Mouse (Mus musculus) spleen, adult 2 months (tissue): ENCODE measurements around the gene Zdhhc5. TPM values are rescaled to one million over a fixed set of nuclear protein-coding genes. Genes with fewer than 3 reads are reported as not detected.

Experiments
- DNase-seq, 2 experiments: peaks; one replicate each; pipeline versions ENCODE4 v3.0.0 to v3.0.0-alpha.2; 2012 to 2021; ENCODE audit warnings: low spot score in 2 of 2, low read depth in 1 of 2
- H3K27ac ChIP-seq: fragments of 200-500 bp; 2 replicates; pipeline ENCODE4 v1.5.1; 2012; ENCODE audit warnings: low read length, inconsistent platforms; ENCODE audit not compliant: insufficient read depth
- H3K27me3 ChIP-seq: fragments of 200-500 bp; 2 replicates; pipeline ENCODE4 v1.6.1; 2012; ENCODE audit warnings: mild to moderate bottlenecking, moderate library complexity, low read length, inconsistent platforms; ENCODE audit not compliant: control insufficient read depth, insufficient read depth
- H3K36me3 ChIP-seq: fragments of 200-500 bp; 2 replicates; pipeline ENCODE4 v1.6.1; 2012; ENCODE audit warnings: mild to moderate bottlenecking, low read length, inconsistent platforms; ENCODE audit not compliant: control insufficient read depth, insufficient read depth
- H3K4me1 ChIP-seq: fragments of 200-500 bp; 2 replicates; pipeline ENCODE4 v1.6.1; 2011; ENCODE audit warnings: inconsistent platforms; ENCODE audit not compliant: control insufficient read depth, insufficient read depth, insufficient read length
- H3K4me3 ChIP-seq: fragments of 200-500 bp; 2 replicates; pipeline ENCODE4 v1.5.1; 2011; ENCODE audit warnings: mild to moderate bottlenecking, inconsistent platforms; ENCODE audit not compliant: insufficient read depth, insufficient read length; ENCODE audit errors: extremely low read depth
- CTCF ChIP-seq: fragments of 200-500 bp; IDR thresholded peaks from 2 replicates; pipeline ENCODE4 v1.5.1; 2011; ENCODE audit warnings: mild to moderate bottlenecking, inconsistent platforms; ENCODE audit not compliant: insufficient read depth, insufficient read length, insufficient replicate concordance; ENCODE audit errors: extremely low read depth
- POLR2A ChIP-seq: fragments of 200-500 bp; IDR thresholded peaks from 2 replicates; pipeline ENCODE4 v1.6.1; 2011; ENCODE audit warnings: low read depth, low read length, inconsistent platforms
- WGBS: fragments of 180-500 bp; shearing (Covaris S2); methylation state at CpG from one replicate; pipeline ENCODE4 v1.1.7; 2018; 5-methylcytosine and 5-hydroxymethylcytosine counted together
- polyA plus RNA-seq: library from polyadenylated mRNA; depleted of rRNA; stranded (reverse); fragments of >200 nt; gene quantifications from 2 replicates; pipeline ENCODE4 v1.2.3, GENCODE M21; 2012

The Zdhhc5 gene
- polyA plus RNA-seq, 1 experiment, result 24.2 TPM

DNA sequence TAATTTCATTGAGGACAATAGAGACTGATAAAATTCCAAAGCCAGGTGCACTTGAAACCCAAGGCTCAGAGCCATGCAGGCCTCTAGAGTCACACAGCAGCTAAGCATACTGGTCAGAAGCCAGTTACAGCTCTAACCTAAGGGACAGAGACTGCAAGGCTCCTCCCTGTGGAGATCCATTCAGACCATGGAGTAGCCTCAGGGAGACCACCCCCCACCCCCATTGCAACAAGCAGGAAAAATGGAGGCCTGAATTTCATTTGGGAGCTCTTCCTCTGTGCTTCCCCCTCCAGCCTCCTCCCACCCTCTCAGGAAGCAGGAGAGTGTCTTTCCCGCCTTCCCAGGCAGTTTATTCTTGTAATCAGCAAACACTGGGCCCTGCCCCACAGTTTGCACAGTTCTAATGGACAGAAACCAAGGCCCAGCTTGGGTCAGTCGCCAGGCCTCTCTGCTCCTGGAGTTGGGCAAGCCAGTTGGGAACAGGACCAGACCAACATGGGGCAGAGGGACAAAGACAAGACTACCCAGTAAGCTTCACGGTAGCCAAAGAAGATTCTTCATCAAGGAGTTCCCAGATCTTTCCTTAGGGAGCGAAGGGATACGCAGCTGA is 27.0 kb upstream of the Zdhhc5 start:
- no peak for DNase-seq
- H3K27me3 ChIP-seq, result peaks cover 16% of the 10 kb centered on the region
- no peaks in the 10 kb centered on the region for H3K36me3 ChIP-seq
- TF ChIP-seq POLR2A (no peak), CTCF (no peak)
- H3K27ac ChIP-seq, result no peak overlapping the region
- H3K4me3 ChIP-seq, result no peak overlapping the region
- 84% methylated on average over 5 of the region's 5 CpGs for WGBS
- peaks cover 10% of the 10 kb centered on the region; the same call in 1 of the 2 replicates for H3K4me1 ChIP-seq

DNA sequence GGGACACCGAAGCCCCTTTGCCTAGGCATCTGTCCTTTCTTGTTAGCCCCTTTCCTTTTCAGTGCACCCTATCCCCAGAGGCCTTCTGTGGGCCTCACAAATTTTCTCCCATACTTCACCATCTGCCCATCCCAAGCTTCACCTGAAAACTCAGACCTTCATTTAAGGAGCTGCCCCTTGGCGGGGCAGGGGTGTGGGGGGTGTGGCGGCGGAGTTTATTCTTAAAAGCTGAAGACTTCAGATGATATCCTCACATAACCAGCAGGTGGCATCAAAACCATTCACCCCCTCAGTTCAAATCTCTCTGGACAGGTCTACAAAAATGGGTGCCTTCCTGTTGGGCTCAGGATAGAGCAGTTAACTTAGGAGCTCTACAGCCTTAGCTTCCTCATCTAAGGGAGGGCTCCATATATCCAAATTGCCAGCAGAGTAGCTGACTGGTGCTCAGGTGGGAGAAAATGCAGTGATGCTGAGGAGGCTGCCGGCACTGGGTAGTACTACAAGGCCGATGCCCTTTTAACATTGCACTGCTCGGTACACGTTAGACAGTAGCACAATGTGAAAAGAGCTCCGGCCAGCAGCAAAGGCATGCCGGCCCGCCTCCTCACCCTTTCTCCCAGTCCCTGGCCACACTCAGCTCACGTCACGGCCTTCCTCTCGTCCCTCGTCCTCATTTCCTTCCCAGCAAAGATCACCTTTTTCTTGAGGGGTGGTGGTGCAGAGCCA is 25.8 kb upstream of the Zdhhc5 start:
- H3K4me3 ChIP-seq, result no peak overlapping the region
- no peaks in the 10 kb centered on the region for H3K36me3 ChIP-seq
- H3K4me1 ChIP-seq, result peaks cover 10% of the 10 kb centered on the region; the same call in 1 of the 2 replicates
- no peak overlapping the region for H3K27ac ChIP-seq
- no peak for DNase-seq
- peaks cover 17% of the 10 kb centered on the region for H3K27me3 ChIP-seq
- TF ChIP-seq CTCF (no peak), POLR2A (no peak)
- WGBS, result 82% methylated on average over 15 of the region's 15 CpGs

DNA sequence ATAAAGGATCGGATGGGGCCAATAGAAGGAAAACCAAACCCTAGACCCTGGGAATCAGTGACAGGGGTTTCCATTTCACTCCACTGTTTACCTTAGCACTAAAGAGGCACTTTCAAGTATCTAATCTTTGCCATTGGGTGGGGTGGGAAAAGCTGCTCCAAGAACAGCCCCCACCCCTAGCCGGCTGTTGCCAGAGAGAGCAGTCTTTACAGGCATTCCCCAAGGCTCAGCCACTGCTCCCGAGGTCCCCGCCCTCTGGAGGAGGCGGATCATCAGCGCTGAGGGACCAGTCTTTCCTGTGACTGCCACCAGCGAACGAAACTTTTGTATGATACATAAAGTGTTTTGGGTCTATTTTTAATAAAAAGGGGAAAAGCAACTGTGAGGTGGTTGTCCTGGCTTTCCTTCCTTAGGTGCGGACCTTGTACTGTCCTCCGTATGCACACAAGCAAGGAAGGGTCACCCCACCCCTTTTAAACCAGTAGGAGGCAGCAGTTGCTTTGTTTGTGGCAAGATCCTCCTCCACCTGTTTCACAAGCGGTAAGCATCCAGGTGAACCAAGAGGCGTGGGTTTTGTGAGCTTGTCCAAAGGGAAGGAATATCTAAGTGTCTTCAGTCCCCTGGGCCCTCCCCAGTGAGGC is 23.4 kb upstream of the Zdhhc5 start:
- H3K27me3 ChIP-seq, result peaks cover 15% of the 10 kb centered on the region
- H3K4me3 ChIP-seq, result no peak overlapping the region
- no peaks in the 10 kb centered on the region for H3K36me3 ChIP-seq
- DNase-seq, result no peak
- no peak for TF ChIP-seq POLR2A
- peak; percentile 8; the same call in 1 of the 2 replicates for TF ChIP-seq CTCF
- WGBS, result 18% methylated on average over 12 of the region's 12 CpGs
- peaks cover 4% of the 10 kb centered on the region; the same call in 1 of the 2 replicates for H3K4me1 ChIP-seq
- no peak overlapping the region for H3K27ac ChIP-seq

DNA sequence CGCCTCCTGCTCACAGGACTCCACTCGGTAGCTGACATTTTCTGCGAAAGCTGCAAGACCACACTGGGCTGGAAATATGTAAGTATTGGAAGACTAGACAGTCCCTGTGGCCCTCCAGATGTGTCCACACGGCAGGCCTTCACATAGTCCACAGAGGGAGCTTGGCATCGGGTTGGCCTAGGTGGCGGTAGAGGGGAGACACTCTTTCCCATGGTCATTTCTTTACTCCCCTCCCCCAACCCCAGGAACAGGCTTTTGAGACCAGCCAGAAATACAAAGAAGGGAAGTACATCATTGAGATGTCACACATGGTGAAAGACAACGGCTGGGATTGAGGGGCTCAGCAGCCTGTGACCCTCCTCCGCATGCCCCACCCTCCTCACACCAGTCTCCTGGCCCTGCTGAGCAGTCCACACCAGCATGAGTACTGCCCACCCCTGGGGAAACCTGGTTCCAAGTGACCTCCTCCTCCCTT is 22.5 kb upstream of the Zdhhc5 start:
- no peak for DNase-seq
- Histone ChIP-seq H3K4me1 (no peaks in the 10 kb centered on the region; the same call in 1 of the 2 replicates), H3K4me3 (no peak overlapping the region), H3K36me3 (no peaks in the 10 kb centered on the region), H3K27ac (no peak overlapping the region), H3K27me3 (peaks cover 8% of the 10 kb centered on the region; the same call in 1 of the 2 replicates)
- no peak for TF ChIP-seq POLR2A
- TF ChIP-seq CTCF, result no peak
- 23% methylated on average over 8 of the region's 8 CpGs for WGBS

DNA sequence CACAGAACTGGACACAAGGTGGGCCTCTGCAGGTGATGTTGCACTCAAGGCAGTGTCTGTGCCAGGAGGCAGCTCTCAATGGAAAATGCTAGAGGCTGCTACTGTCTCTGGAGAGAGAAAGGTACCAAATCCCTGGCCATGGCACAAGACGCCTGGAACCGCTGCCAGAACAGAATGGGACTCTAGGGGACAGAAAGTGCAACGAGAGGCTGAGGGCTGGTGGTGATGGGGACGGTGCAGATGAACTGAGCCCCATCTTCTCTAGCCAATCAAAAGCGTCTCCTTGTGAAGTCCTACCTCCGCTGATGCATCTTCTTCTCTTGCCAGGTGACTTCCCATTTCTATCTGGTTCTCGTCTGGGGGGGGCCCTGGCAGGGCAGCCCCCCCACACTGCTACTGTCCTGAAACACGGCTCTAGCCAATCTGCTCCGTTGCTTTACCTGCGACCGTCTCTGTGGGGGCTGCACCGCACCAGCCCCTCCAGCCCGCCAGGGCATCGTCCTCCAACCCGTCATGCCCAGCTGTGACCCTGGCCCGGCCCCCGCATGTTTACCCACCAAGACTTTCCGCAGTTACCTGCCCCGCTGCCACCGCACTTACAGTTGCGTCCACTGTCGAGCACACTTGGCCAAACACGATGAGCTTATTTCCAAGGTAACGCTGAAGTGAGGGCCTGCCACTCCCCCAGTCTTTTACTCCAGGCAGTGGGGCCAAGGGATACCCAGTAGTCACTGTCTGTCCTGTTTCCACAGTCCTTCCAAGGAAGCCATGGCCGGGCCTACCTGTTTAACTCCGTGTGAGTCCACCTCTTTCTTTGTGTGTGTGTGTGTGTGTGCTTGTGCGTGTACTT is 21.6 kb upstream of the Zdhhc5 start:
- Histone ChIP-seq H3K4me1 (no peaks in the 10 kb centered on the region; the same call in 1 of the 2 replicates), H3K36me3 (no peaks in the 10 kb centered on the region), H3K4me3 (no peak overlapping the region), H3K27me3 (peaks cover 8% of the 10 kb centered on the region; the same call in 1 of the 2 replicates), H3K27ac (no peak overlapping the region; the same call in 1 of the 2 replicates)
- no peak for DNase-seq
- 22% methylated on average over 27 of the region's 27 CpGs for WGBS
- TF ChIP-seq POLR2A, result no peak
- TF ChIP-seq CTCF, result no peak

DNA sequence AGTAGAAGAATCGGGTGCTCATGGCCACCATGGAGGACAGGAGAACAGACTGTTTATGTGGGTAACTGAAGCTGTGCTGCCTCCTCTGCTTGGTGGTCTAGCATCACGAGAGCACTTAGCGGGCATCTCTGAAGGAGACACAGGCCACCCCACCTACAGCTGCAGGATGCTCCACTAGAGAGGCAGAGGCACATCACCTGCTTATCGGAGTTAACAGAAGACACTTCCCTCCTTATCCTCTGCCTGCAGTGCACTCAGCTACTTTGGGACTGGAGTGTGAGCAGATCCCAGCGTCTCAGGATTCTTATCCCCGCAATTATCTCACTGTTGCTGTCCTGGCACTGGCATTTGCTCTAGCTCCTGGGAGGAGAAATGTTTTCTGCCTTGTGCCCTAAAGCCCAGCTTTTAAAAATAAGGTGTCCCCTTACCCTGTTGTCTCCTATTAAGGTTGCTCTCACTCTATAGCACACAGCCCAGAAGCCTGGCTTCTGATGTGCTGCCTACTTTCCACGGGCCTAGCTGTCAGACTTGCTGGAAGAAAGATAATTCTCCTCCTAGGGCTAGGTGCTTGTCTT is 20.5 kb upstream of the Zdhhc5 start:
- Histone ChIP-seq H3K27me3 (peaks cover 8% of the 10 kb centered on the region; the same call in 1 of the 2 replicates), H3K4me1 (no peaks in the 10 kb centered on the region; the same call in 1 of the 2 replicates), H3K4me3 (peak overlapping the region; percentile 23; the same call in 1 of the 2 replicates), H3K27ac (peak overlapping the region; percentile 38; the same call in 1 of the 2 replicates), H3K36me3 (no peaks in the 10 kb centered on the region)
- 21% methylated on average over 7 of the region's 7 CpGs for WGBS
- TF ChIP-seq CTCF (no peak), POLR2A (no peak)
- no peak for DNase-seq
